ENCODE assay signal across 7 mouse cellular contexts in genomic region chr11:96829813-96830538, GRCm38 (mm10). TPM values are rescaled to one million over a fixed set of nuclear protein-coding genes. Genes with fewer than 3 reads are reported as not detected.
DNase-seq lines count a peak whose midpoint lies in the region; ATAC-seq lines count a peak whose summit lies in the region.

Gene Nfe2l1, minus strand, starts transcription at chr11:96829968.

- under 1% methylated on average over 49 of the region's 51 CpGs for WGBS in embryonic facial prominence, embryonic 11.5 days
- WGBS in limb, embryonic 10.5 days, result under 1% methylated on average over 51 of the region's 51 CpGs
- under 1% methylated on average over 51 of the region's 51 CpGs for WGBS in midbrain, embryonic 13.5 days

- peak within 1 kb of the TSS; percentile 90 for H3K9ac ChIP-seq in embryonic facial prominence, embryonic 11.5 days (replicated peaks; ENCODE audit: low read length)
- peak within 1 kb of the TSS; percentile 91 for H3K9ac ChIP-seq in midbrain, embryonic 13.5 days (replicated peaks)

- H3K4me2 ChIP-seq in embryonic facial prominence, embryonic 11.5 days (ENCODE audit: low read depth, low read length), result peak within 1 kb of the TSS; percentile 82
- peak within 1 kb of the TSS; percentile 83 for H3K4me2 ChIP-seq in midbrain, embryonic 13.5 days (replicated peaks)

- ATAC-seq in embryonic facial prominence, embryonic 11.5 days (replicated peaks; ENCODE audit: insufficient number of reproducible peaks, low FRiP score, low TSS enrichment, low read depth), result peak; percentile 100
- peak; percentile 89 for ATAC-seq in granulocyte monocyte progenitor cell, adult 5-6 weeks (replicated peaks; ENCODE audit: poor library complexity, severe bottlenecking)
- peak; percentile 99 for ATAC-seq in midbrain, embryonic 13.5 days

- H3K27ac ChIP-seq in embryonic facial prominence, embryonic 11.5 days (replicated peaks; ENCODE audit: low read depth, low read length), result peak within 1 kb of the TSS; percentile 97
- H3K27ac ChIP-seq in limb, embryonic 10.5 days, result peak within 1 kb of the TSS; percentile 96
- H3K27ac ChIP-seq in midbrain, embryonic 13.5 days, result peak within 1 kb of the TSS; percentile 93

- peak within 1 kb of the TSS; percentile 89 for H3K4me3 ChIP-seq in embryonic facial prominence, embryonic 11.5 days (ENCODE audit: low read depth, low read length)
- peak within 1 kb of the TSS; percentile 81 for H3K4me3 ChIP-seq in limb, embryonic 10.5 days
- peak within 1 kb of the TSS; percentile 74 for H3K4me3 ChIP-seq in midbrain, embryonic 13.5 days (replicated peaks)

- H3K9me3 ChIP-seq in embryonic facial prominence, embryonic 11.5 days (replicated peaks; ENCODE audit: control insufficient read depth, low read length), result no peaks in the 10 kb centered on the region
- no peaks in the 10 kb centered on the region for H3K9me3 ChIP-seq in limb, embryonic 10.5 days (replicated peaks)
- no peaks in the 10 kb centered on the region for H3K9me3 ChIP-seq in midbrain, embryonic 13.5 days

- H3K4me1 ChIP-seq in embryonic facial prominence, embryonic 11.5 days (ENCODE audit: control insufficient read depth, insufficient read depth, low read length), result peaks cover 10% of the 10 kb centered on the region
- peaks cover 47% of the 10 kb centered on the region for H3K4me1 ChIP-seq in limb, embryonic 10.5 days
- peaks cover 47% of the 10 kb centered on the region for H3K4me1 ChIP-seq in midbrain, embryonic 13.5 days (replicated peaks)

- no peaks in the 10 kb centered on the region for H3K27me3 ChIP-seq in embryonic facial prominence, embryonic 11.5 days (ENCODE audit: control insufficient read depth, insufficient read depth, low read length)
- no peaks in the 10 kb centered on the region for H3K27me3 ChIP-seq in limb, embryonic 10.5 days (ENCODE audit: low read depth, poor library complexity, severe bottlenecking)
- 0 out of 2 replicates have a peak, but pooled peaks cover 3% of the 10 kb centered on the region for H3K27me3 ChIP-seq in midbrain, embryonic 13.5 days

- H3K36me3 ChIP-seq in embryonic facial prominence, embryonic 11.5 days (replicated peaks; ENCODE audit: control insufficient read depth, insufficient read depth, low read depth, low read length), result peaks cover 2% of the 10 kb centered on the region; the same call in 1 of the 2 replicates
- H3K36me3 ChIP-seq in limb, embryonic 10.5 days, result peaks cover 33% of the 10 kb centered on the region
- peaks cover 16% of the 10 kb centered on the region for H3K36me3 ChIP-seq in midbrain, embryonic 13.5 days

- peak; percentile 99 for DNase-seq in adrenal gland, postnatal 14 days
- DNase-seq in embryonic facial prominence, embryonic 11.5 days (ENCODE audit: low spot score), result peak; percentile 99
- DNase-seq in kidney, adult 11 months, result peak; percentile 100
- DNase-seq in limb, embryonic 10.5 days (ENCODE audit: low spot score), result peak; percentile 95
- DNase-seq in spleen, adult 12 weeks (ENCODE audit: low spot score), result peak; percentile 94

RNA-seq across cellular contexts. Expression of gene Nfe2l1, which starts in this region (rescaled TPM):
- total RNA-seq in adrenal gland, postnatal 14 days (2021), result 362 and 371 TPM in 2 replicates
- polyA plus RNA-seq in embryonic facial prominence, embryonic 11.5 days (2014; fragmentation: Nextera tagmentation; extraction: Ambion mirVana), result 30.3 and 32.5 TPM in 2 replicates
- 22.2 and 39.8 TPM in 2 replicates for total RNA-seq in granulocyte monocyte progenitor cell, adult 5-6 weeks (2014; fragmentation: Nextera tagmentation)
- 35.2 and 39.9 TPM in 2 replicates for total RNA-seq in granulocyte monocyte progenitor cell, adult 5-6 weeks (2017)
- polyA plus RNA-seq in limb, embryonic 10.5 days (2016; fragmentation: Nextera tagmentation; extraction: Ambion mirVana), result 60.0 and 69.3 TPM in 2 replicates
- polyA plus RNA-seq in midbrain, embryonic 13.5 days (2015; fragmentation: Nextera tagmentation; extraction: Ambion mirVana), result 67.8 and 69.0 TPM in 2 replicates

Comparison
In these comparisons a context has a peak if more than half of its experiments do, and no peak if none do; other contexts are left out.
1. Peak in every context shown above with its lines: DNase-seq, ATAC-seq, H3K4me3 ChIP-seq and H3K27ac ChIP-seq.